Mouse (Mus musculus): Measurements from ENCODE around the gene Eif5. TPM values are rescaled to one million over a fixed set of nuclear protein-coding genes. Genes with fewer than 3 reads are reported as not detected.

Eif5 gene
- total RNA-seq, 2 experiments from 2014 or later = 237 to 261 TPM

- intact Hi-C loops (cut with DNase I) = no loop called here
- no peak for DNase-seq (ENCODE audit: low spot score in 2 of 2)
These were observed 19.4 kb upstream of the Eif5 start for GRCm38 (mm10) chr12:111518391-111518790.

GRCm38 (mm10) chr12:111519821-111520220, 18.0 kb upstream of the Eif5 start:
- no peak for DNase-seq (ENCODE audit: low spot score in 2 of 2)
- intact Hi-C loops (cut with DNase I) = no loop called here

- intact Hi-C loops (cut with DNase I) = no loop called here
- DNase-seq (ENCODE audit: low spot score in 2 of 2) = no peak
These were observed 16.8 kb upstream of the Eif5 start for GRCm38 (mm10) chr12:111520994-111521393.

- DNase-seq (ENCODE audit: low spot score in 2 of 2) = no peak
- intact Hi-C loops (cut with DNase I) = no loop called here
These were observed 13.3 kb upstream of the Eif5 start for GRCm38 (mm10) chr12:111524469-111524868.

GRCm38 (mm10) chr12:111524883-111525282, 12.9 kb upstream of the Eif5 start:
- DNase-seq (ENCODE audit: low spot score in 2 of 2) = no peak
- intact Hi-C loops (cut with DNase I) = no loop called here

GRCm38 (mm10) chr12:111527643-111528281, 10.1 kb upstream of the Eif5 start:
- DNase-seq (ENCODE audit: low spot score in 2 of 2) = peak; percentile 58 to 74
- intact Hi-C loops (cut with DNase I) = no loop called here

- intact Hi-C loops (cut with DNase I) = no loop called here
- no peak for DNase-seq (ENCODE audit: low spot score in 2 of 2)
These were observed 8.6 kb upstream of the Eif5 start for GRCm38 (mm10) chr12:111529192-111529591.

- peak in 1 of 2 experiments; percentile 45 for DNase-seq (ENCODE audit: low spot score in 2 of 2)
- intact Hi-C loops (cut with DNase I) = no loop called here
These were observed 4.6 kb upstream of the Eif5 start for GRCm38 (mm10) chr12:111533096-111533794.

GRCm38 (mm10) chr12:111535281-111535680, 2.5 kb upstream of the Eif5 start:
- DNase-seq (ENCODE audit: low spot score in 2 of 2) = no peak
- intact Hi-C loops (cut with DNase I) = loop anchor here (5.0 kb wide), 1 partner anchor 112 kb away; no protein-coding TSS in a partner anchor

- DNase-seq (ENCODE audit: low spot score in 2 of 2) = no peak
These were observed 2.1 kb upstream of the Eif5 start for GRCm38 (mm10) chr12:111535762-111536161.

GRCm38 (mm10) chr12:111536746-111537145, 1.1 kb upstream of the Eif5 start:
- intact Hi-C loops (cut with DNase I) = loop anchor here (5.0 kb wide), 1 partner anchor 111 kb away; no protein-coding TSS in a partner anchor
- no peak for DNase-seq (ENCODE audit: low spot score in 2 of 2)

More at GRCm38 (mm10) chr12:111535762-111536161, 2.1 kb upstream of the Eif5 start:
- intact Hi-C loops (cut with DNase I) = loop anchor here (5.0 kb wide), 1 partner anchor 112 kb away; no protein-coding TSS in a partner anchor

- DNase-seq (ENCODE audit: low spot score in 2 of 2) = no peak
- intact Hi-C loops (cut with DNase I) = loop anchor here (5.0 kb wide), 1 partner anchor 110 kb away; no protein-coding TSS in a partner anchor
These were observed 475 bp upstream of the Eif5 start for GRCm38 (mm10) chr12:111537341-111537740.

GRCm38 (mm10) chr12:111538292-111539040, 650 bp downstream of the Eif5 start:
- intact Hi-C loops (cut with DNase I) = loop anchor here (2.0 to 5.0 kb wide), 2 partner anchors 36 to 109 kb away; partner anchors contain the start of gene Mark3

GRCm38 (mm10) chr12:111539041-111539345, 1.2 kb downstream of the Eif5 start:
- intact Hi-C loops (cut with DNase I) = loop anchor here (2.0 to 5.0 kb wide), 2 partner anchors 36 to 108 kb away; partner anchors contain the start of gene Mark3
- peak in 1 of 2 experiments; percentile 22 for DNase-seq (ENCODE audit: low spot score in 2 of 2)

More at GRCm38 (mm10) chr12:111538292-111539040, 650 bp downstream of the Eif5 start:
- DNase-seq (ENCODE audit: low spot score in 2 of 2) = peak; percentile 71 to 77

GRCm38 (mm10) chr12:111547070-111547469, 9.3 kb downstream of the Eif5 start:
- no peak for DNase-seq (ENCODE audit: low spot score in 2 of 2)
- intact Hi-C loops (cut with DNase I) = loop anchor here (5.0 kb wide), 1 partner anchor 85 kb away; no protein-coding TSS in a partner anchor

GRCm38 (mm10) chr12:111548555-111549289, 10.9 kb downstream of the Eif5 start:
- intact Hi-C loops (cut with DNase I) = loop anchor here (5.0 kb wide), 1 partner anchor 84 kb away; no protein-coding TSS in a partner anchor
- DNase-seq (ENCODE audit: low spot score in 2 of 2) = no peak

GRCm38 (mm10) chr12:111550679-111551078, 12.9 kb downstream of the Eif5 start:
- no peak for DNase-seq (ENCODE audit: low spot score in 2 of 2)
- intact Hi-C loops (cut with DNase I) = no loop called here

GRCm38 (mm10) chr12:111552342-111552741, 14.5 kb downstream of the Eif5 start:
- no peak for DNase-seq (ENCODE audit: low spot score in 2 of 2)
- intact Hi-C loops (cut with DNase I) = no loop called here

GRCm38 (mm10) chr12:111555357-111555756, 17.5 kb downstream of the Eif5 start:
- DNase-seq (ENCODE audit: low spot score in 2 of 2) = no peak
- intact Hi-C loops (cut with DNase I) = no loop called here
